Mouse (Mus musculus): ENCODE data around the gene Gm49384.

GRCm38 (mm10) chr12:69238284-69238683 is 34.2 kb upstream of the Gm49384 start:
- TF ChIP-seq CTCF (IDR thresholded peaks at IDR 0.05; ENCODE audit: control insufficient read depth, insufficient read depth, insufficient read length) (no peak), USF1 (IDR thresholded peaks at IDR 0.05; ENCODE audit: low read depth) (no peak), MYOG (IDR thresholded peaks at IDR 0.05; ENCODE audit: control insufficient read depth, extremely low read depth, insufficient read length) (no peak)

Data from C2C12 (cell line).